Mouse (Mus musculus): ENCODE results near the gene Spen.
A peak's percentile ranks its signal among the peaks of the same experiment; 100 is the strongest.

Spen gene

GRCm38 (mm10) chr4:141472641-141473321 is 65.6 kb downstream of the Spen start:
- DNase-seq (ENCODE audit: low spot score): no peak

- no peak for DNase-seq (ENCODE audit: low spot score)
Observed at GRCm38 (mm10) chr4:141471491-141471890, 66.9 kb downstream of the Spen start.

- no peak for DNase-seq (ENCODE audit: low spot score)
Observed at GRCm38 (mm10) chr4:141469343-141469742, 69.1 kb downstream of the Spen start.

- DNase-seq (ENCODE audit: low spot score): no peak
Observed at GRCm38 (mm10) chr4:141468576-141468975, 69.8 kb downstream of the Spen start.

- no peak for DNase-seq (ENCODE audit: low spot score)
Observed at GRCm38 (mm10) chr4:141467581-141467927, 70.8 kb downstream of the Spen start.

- DNase-seq (ENCODE audit: low spot score): no peak
Observed at GRCm38 (mm10) chr4:141466844-141467580, 71.4 kb downstream of the Spen start.

GRCm38 (mm10) chr4:141466289-141466795 is 72.1 kb downstream of the Spen start:
- no peak for DNase-seq (ENCODE audit: low spot score)

- DNase-seq (ENCODE audit: low spot score): no peak
Observed at GRCm38 (mm10) chr4:141465512-141466288, 72.7 kb downstream of the Spen start.

GRCm38 (mm10) chr4:141464722-141465121 is 73.7 kb downstream of the Spen start:
- no peak for DNase-seq (ENCODE audit: low spot score)

- DNase-seq (ENCODE audit: low spot score): no peak
Observed at GRCm38 (mm10) chr4:141463472-141463871, 74.9 kb downstream of the Spen start.

GRCm38 (mm10) chr4:141461576-141461975 is 76.8 kb downstream of the Spen start:
- no peak for DNase-seq (ENCODE audit: low spot score)

GRCm38 (mm10) chr4:141461088-141461487 is 77.3 kb downstream of the Spen start:
- no peak for DNase-seq (ENCODE audit: low spot score)

- no peak for DNase-seq (ENCODE audit: low spot score)
Observed at GRCm38 (mm10) chr4:141460481-141460880, 77.9 kb downstream of the Spen start.

- DNase-seq (ENCODE audit: low spot score): no peak
Observed at GRCm38 (mm10) chr4:141459766-141460165, 78.6 kb downstream of the Spen start.

GRCm38 (mm10) chr4:141458888-141459287 is 79.5 kb downstream of the Spen start:
- no peak for DNase-seq (ENCODE audit: low spot score)

- DNase-seq (ENCODE audit: low spot score): peak; percentile 80
Observed at GRCm38 (mm10) chr4:141458236-141458635, 80.2 kb downstream of the Spen start.

- DNase-seq (ENCODE audit: low spot score): no peak
Observed at GRCm38 (mm10) chr4:141456193-141456938, 82.0 kb downstream of the Spen start.

GRCm38 (mm10) chr4:141455526-141455925 is 82.9 kb downstream of the Spen start:
- no peak for DNase-seq (ENCODE audit: low spot score)

GRCm38 (mm10) chr4:141454581-141455350 is 83.6 kb downstream of the Spen start:
- no peak for DNase-seq (ENCODE audit: low spot score)

- no peak for DNase-seq (ENCODE audit: low spot score)
Observed at GRCm38 (mm10) chr4:141451916-141452450, 86.4 kb downstream of the Spen start.

GRCm38 (mm10) chr4:141451251-141451650 is 87.1 kb downstream of the Spen start:
- DNase-seq (ENCODE audit: low spot score): no peak

Data from urinary bladder, postnatal 14 days (tissue).